Mouse (Mus musculus): ENCODE results near the gene Runx1. TPM values are rescaled to one million over a fixed set of nuclear protein-coding genes. Genes with fewer than 3 reads are reported as not detected.

The Runx1 gene
- polyA plus RNA-seq, 1 experiment: not detected

DNA sequence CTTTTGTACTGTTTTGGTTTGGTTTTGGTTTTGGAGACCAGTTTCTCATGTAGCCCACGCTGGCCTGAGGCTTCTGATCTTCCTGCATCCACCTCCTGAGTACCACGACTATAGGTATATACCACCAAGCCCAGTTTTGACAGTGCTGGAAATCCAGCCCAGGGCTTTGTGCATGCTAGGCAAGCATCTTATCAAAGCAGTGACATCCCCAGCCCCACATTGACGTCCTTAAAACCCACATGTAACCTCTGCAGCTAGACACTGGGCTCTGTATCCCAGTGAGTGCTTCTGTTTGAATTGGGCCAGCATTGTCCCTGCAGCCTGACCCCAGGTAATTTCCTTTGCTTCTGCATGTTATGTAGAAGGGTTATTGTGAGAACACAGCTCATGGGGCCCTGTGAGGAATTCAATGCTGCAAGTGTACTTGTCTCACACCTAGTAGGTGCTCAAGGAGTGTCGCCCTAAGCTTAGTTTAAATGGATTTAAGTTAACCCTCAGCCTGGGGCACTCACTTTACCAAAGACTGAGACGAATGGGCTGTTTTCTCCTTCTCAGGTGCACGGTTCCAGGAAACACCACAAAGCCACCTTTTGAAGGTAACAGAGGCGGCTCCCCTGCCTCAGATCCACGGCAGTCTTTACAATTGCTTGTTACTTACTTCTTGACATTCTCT, 15.2 kb downstream of the Runx1 start:
- Histone ChIP-seq H3K4me3 (ENCODE audit: insufficient read depth, low read depth, low read length) (no peak overlapping the region), H3K27ac (ENCODE audit: insufficient read depth, low read depth, low read length) (no peak overlapping the region), H3K4me1 (ENCODE audit: control insufficient read depth, insufficient read depth, low read length) (peaks cover 4% of the 10 kb centered on the region; the same call in 1 of the 2 replicates)
- WGBS: 95% methylated on average over 8 of the region's 8 CpGs
- no peak for TF ChIP-seq CTCF (IDR thresholded peaks at IDR 0.05; ENCODE audit: insufficient read depth, low read depth, low read length)
- TF ChIP-seq POLR2A (IDR thresholded peaks at IDR 0.05; ENCODE audit: insufficient read depth, low read depth, low read length): no peak

DNA sequence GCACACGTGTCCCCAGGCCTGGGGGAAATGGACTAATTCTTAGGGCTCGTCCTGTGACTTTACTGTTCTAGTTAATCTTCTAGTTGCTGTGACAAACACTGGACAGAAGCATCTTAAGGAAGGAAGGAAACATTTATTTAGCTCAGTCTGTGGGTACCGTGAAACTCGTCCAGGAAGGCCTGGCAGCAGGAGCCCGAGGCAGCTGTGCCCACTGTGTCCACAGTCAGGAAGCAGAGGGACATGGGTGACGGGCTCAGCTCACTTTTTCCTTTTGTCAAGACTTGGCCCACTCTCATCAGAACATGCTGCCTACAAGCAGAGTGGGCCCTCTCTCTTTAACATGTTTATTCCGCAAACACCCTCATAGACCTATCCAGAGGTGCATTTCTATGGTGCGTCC, 18.2 kb downstream of the Runx1 start:
- Histone ChIP-seq H3K27ac (ENCODE audit: insufficient read depth, low read depth, low read length) (no peak overlapping the region), H3K4me1 (ENCODE audit: control insufficient read depth, insufficient read depth, low read length) (peaks cover 4% of the 10 kb centered on the region; the same call in 1 of the 2 replicates), H3K4me3 (ENCODE audit: insufficient read depth, low read depth, low read length) (no peak overlapping the region)
- no peak for TF ChIP-seq POLR2A (IDR thresholded peaks at IDR 0.05; ENCODE audit: insufficient read depth, low read depth, low read length)
- TF ChIP-seq CTCF (IDR thresholded peaks at IDR 0.05; ENCODE audit: insufficient read depth, low read depth, low read length): no peak
- WGBS: 93% methylated on average over 8 of the region's 8 CpGs

DNA sequence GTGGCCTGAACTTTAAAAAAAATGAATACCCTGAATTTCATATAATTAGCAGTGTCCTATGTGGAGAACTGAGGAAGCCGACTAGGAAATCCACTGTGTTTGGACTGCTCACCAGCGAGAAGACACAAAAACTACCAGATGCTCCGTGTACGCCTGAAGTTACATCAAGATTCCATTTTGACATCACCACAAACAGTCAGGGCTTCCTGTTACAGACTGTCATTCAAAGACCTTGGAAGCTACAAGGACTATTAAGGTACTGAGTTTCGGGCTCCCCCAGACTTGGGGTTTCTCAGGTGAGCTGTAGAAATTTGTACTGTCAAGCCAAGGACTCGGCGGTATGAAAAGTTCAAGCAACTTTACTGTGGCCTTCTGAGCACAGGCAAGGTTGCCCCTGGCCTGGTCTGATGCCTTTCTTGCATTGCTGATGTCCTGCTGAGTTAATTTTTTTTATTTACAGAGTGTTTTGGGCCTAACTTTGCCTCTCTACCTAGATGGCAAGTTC, 22.8 kb downstream of the Runx1 start:
- 94% methylated on average over 7 of the region's 7 CpGs for WGBS
- H3K27ac ChIP-seq (ENCODE audit: insufficient read depth, low read depth, low read length): no peak overlapping the region
- no peaks in the 10 kb centered on the region for H3K4me1 ChIP-seq (ENCODE audit: control insufficient read depth, insufficient read depth, low read length)

DNA sequence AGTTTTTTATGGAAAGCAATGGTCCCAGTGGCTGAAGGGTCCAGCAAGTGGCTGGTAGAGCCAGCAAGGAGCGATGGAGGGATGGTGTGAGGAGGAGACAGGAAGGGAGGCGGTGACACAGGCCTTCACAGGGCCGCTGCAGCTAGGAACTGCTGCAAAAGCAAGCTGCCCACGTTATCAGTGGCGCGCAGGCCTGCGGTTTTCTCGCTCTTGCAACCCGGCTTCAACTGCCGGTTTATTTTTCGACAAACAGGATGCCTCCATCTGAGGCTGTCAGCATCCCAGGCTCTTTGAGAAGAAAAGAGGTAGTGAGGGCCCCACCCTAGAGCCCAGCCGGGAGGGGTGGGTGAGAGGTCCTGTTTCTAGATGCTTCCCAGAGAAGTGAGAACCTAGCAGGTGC, 24.4 kb downstream of the Runx1 start:
- WGBS: 93% methylated on average over 12 of the region's 12 CpGs
- TF ChIP-seq CTCF (IDR thresholded peaks at IDR 0.05; ENCODE audit: insufficient read depth, low read depth, low read length) (no peak), POLR2A (IDR thresholded peaks at IDR 0.05; ENCODE audit: insufficient read depth, low read depth, low read length) (no peak)
- Histone ChIP-seq H3K27ac (ENCODE audit: insufficient read depth, low read depth, low read length) (no peak overlapping the region), H3K4me1 (ENCODE audit: control insufficient read depth, insufficient read depth, low read length) (no peaks in the 10 kb centered on the region), H3K4me3 (ENCODE audit: insufficient read depth, low read depth, low read length) (no peak overlapping the region)

More for the DNA sequence above, 22.8 kb downstream of the Runx1 start:
- TF ChIP-seq CTCF (IDR thresholded peaks at IDR 0.05; ENCODE audit: insufficient read depth, low read depth, low read length): no peak
- TF ChIP-seq POLR2A (IDR thresholded peaks at IDR 0.05; ENCODE audit: insufficient read depth, low read depth, low read length): no peak
- no peak overlapping the region for H3K4me3 ChIP-seq (ENCODE audit: insufficient read depth, low read depth, low read length)

DNA sequence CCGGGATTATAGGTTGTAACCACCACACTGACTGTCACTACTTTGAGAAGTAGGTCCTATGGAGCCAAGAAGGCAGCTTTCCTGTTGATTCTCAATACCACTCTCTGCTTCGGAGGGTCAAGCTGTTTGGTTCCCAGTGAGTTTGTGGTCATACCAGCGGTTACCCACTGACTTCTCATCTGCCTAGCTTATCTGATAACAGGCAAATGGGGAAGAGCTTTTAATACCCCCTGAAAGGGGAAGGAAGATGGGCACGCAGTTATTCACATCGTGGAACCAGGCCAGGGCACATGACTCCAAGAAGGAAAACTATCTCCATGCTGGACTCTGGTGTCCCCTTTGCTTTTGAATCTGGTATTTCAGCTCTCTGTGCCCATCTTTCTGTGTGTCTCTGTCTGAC, 25.1 kb downstream of the Runx1 start:
- TF ChIP-seq CTCF (IDR thresholded peaks at IDR 0.05; ENCODE audit: insufficient read depth, low read depth, low read length): no peak
- no peak for TF ChIP-seq POLR2A (IDR thresholded peaks at IDR 0.05; ENCODE audit: insufficient read depth, low read depth, low read length)
- WGBS: 92% methylated on average over 5 of the region's 5 CpGs
- no peak overlapping the region for H3K4me3 ChIP-seq (ENCODE audit: insufficient read depth, low read depth, low read length)

DNA sequence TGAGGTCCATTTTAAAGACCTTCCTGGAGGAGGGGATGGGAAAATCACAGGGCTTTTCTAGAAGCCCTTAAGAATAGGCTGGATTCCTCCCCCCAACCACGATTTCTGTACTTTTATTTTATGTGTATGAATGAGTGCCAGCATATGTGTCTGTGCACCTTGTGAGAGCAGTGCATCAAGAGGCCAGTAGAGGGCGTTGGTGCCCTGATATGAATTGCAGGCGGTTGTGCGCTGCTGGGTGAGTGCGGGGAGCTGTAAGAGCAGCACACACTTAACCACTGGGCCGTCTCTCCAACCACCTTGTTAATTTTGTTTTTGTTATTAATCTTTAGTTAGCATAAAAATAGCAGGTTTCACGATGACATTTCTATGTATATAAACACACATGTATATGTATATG, 26.0 kb downstream of the Runx1 start:
- H3K27ac ChIP-seq (ENCODE audit: insufficient read depth, low read depth, low read length): no peak overlapping the region
- WGBS: 92% methylated on average over 7 of the region's 7 CpGs
- TF ChIP-seq CTCF (IDR thresholded peaks at IDR 0.05; ENCODE audit: insufficient read depth, low read depth, low read length): no peak
- TF ChIP-seq POLR2A (IDR thresholded peaks at IDR 0.05; ENCODE audit: insufficient read depth, low read depth, low read length): no peak
- H3K4me1 ChIP-seq (ENCODE audit: control insufficient read depth, insufficient read depth, low read length): no peaks in the 10 kb centered on the region
- no peak overlapping the region for H3K4me3 ChIP-seq (ENCODE audit: insufficient read depth, low read depth, low read length)

More for the DNA sequence above, 25.1 kb downstream of the Runx1 start:
- Histone ChIP-seq H3K4me1 (ENCODE audit: control insufficient read depth, insufficient read depth, low read length) (no peaks in the 10 kb centered on the region), H3K27ac (ENCODE audit: insufficient read depth, low read depth, low read length) (no peak overlapping the region)

DNA sequence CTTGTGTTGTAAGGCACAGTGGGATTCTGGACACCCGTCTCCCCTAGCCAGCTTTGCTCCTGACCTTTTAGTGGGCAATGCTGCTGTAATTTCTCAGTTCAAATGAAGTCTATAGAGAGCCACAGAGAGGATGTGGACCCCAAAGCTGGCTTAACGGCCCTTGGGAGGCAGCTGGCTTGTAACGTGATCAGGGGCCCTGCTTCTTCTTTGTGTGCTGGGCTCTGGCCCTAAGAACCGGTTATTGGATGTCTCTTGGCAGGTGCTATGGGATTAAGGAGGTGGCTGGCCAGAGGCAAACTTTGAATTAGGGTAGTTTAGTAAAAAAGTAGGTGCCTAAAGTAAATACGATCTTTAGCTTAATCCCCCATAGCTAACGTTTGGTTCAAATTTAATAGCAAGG, 31.8 kb downstream of the Runx1 start:
- Histone ChIP-seq H3K4me1 (ENCODE audit: control insufficient read depth, insufficient read depth, low read length) (no peaks in the 10 kb centered on the region), H3K27ac (ENCODE audit: insufficient read depth, low read depth, low read length) (no peak overlapping the region), H3K4me3 (ENCODE audit: insufficient read depth, low read depth, low read length) (no peak overlapping the region)
- WGBS: 79% methylated on average over 6 of the region's 6 CpGs
- TF ChIP-seq CTCF (IDR thresholded peaks at IDR 0.05; ENCODE audit: insufficient read depth, low read depth, low read length) (no peak), POLR2A (IDR thresholded peaks at IDR 0.05; ENCODE audit: insufficient read depth, low read depth, low read length) (no peak)

DNA sequence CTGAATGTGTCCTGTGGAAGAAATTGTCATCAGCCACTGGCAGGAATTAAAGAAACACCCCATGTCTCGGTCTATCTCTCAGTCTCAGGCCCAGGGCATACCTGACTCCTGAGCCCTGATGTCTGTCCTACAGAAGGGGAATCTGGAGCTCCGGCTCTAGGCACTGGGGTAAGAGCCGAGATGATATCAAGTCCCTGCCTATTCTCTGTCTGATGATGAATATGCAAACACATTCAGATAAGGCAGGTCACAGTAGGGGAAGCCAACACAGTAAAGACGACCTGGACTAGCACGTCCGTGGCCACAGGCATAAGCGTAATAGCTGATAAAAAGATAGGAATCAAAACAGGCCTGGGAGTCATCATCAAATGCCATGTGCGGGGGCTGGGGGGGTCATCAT, 32.2 kb downstream of the Runx1 start:
- no peak for TF ChIP-seq POLR2A (IDR thresholded peaks at IDR 0.05; ENCODE audit: insufficient read depth, low read depth, low read length)
- no peak for TF ChIP-seq CTCF (IDR thresholded peaks at IDR 0.05; ENCODE audit: insufficient read depth, low read depth, low read length)
- 93% methylated on average over 8 of the region's 8 CpGs for WGBS
- Histone ChIP-seq H3K4me3 (ENCODE audit: insufficient read depth, low read depth, low read length) (no peak overlapping the region), H3K27ac (ENCODE audit: insufficient read depth, low read depth, low read length) (no peak overlapping the region), H3K4me1 (ENCODE audit: control insufficient read depth, insufficient read depth, low read length) (no peaks in the 10 kb centered on the region)

DNA sequence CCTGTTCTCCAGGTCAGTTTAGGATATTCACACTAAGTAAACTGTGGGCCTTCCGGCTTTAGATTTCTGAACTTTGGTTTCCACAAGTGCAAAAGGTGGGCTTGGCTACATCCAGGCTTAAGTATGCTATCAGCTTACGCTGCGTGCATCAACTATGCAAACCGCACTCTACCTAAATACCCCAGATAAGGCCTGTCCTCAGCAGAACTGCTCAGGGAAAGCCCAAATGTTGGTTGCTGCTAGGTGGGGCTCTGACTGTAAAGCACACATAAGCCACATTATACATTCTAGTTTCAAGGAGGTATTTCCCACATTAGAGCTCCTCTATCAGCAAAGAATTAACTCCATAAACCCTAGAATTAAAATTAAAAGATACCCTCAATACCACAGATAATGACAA, 33.0 kb downstream of the Runx1 start:
- Histone ChIP-seq H3K4me3 (ENCODE audit: insufficient read depth, low read depth, low read length) (no peak overlapping the region), H3K4me1 (ENCODE audit: control insufficient read depth, insufficient read depth, low read length) (no peaks in the 10 kb centered on the region), H3K27ac (ENCODE audit: insufficient read depth, low read depth, low read length) (no peak overlapping the region)
- WGBS: 97% methylated on average over 4 of the region's 4 CpGs
- TF ChIP-seq POLR2A (IDR thresholded peaks at IDR 0.05; ENCODE audit: insufficient read depth, low read depth, low read length): no peak
- TF ChIP-seq CTCF (IDR thresholded peaks at IDR 0.05; ENCODE audit: insufficient read depth, low read depth, low read length): no peak

Measured in olfactory bulb, adult 2 months (tissue).